Mouse (Mus musculus) megakaryocyte, adult 5-6 weeks (primary cell): ENCODE results near the gene Hoxa3. TPM values are rescaled to one million over a fixed set of nuclear protein-coding genes. Genes with fewer than 3 reads are reported as not detected.

ENCODE experiments used
- total RNA-seq, 2 experiments: library from RNA; stranded (forward) in 1 of 2; stranded (reverse) in 1 of 2; fragments of 153-499, 151-499 nt in 1 of 2; fragments of 221-1000, 200-1000 nt in 1 of 2; gene quantifications; 2 replicates each; pipeline versions ENCODE4 v1.2.3 to v1.2.4; 2015 to 2017

Gene Hoxa3
- total RNA-seq, 2 experiments from 2014 or later: not detected

Other genes with a start within 250 kb of the Hoxa3 start
- gene Skap2, start 200.8 kb downstream of the Hoxa3 start, total RNA-seq (2015): 178 and 191 TPM in 2 replicates
- gene Skap2, start 200.8 kb downstream of the Hoxa3 start, total RNA-seq (2017): 293 and 359 TPM in 2 replicates
- gene Hoxa1, start 55.0 kb downstream of the Hoxa3 start, total RNA-seq (2015): 0.11 TPM in 1 of 2 replicates, not detected in the other
- gene Hoxa1, start 55.0 kb downstream of the Hoxa3 start, total RNA-seq (2017): 0.37 TPM in 1 of 2 replicates, not detected in the other
- gene Hoxa2, start 48.5 kb downstream of the Hoxa3 start, total RNA-seq (2015): not detected in 2 replicates
- gene Hoxa2, start 48.5 kb downstream of the Hoxa3 start, total RNA-seq (2017): not detected in 2 replicates
- gene 5730596B20Rik, start 35.8 kb downstream of the Hoxa3 start, total RNA-seq (2015): not detected in 2 replicates
- not detected in 2 replicates for gene 5730596B20Rik, start 35.8 kb downstream of the Hoxa3 start, total RNA-seq (2017)
- gene Hoxa4, start 21.6 kb downstream of the Hoxa3 start, total RNA-seq (2015): 0.27 TPM in 1 of 2 replicates, not detected in the other
- gene Hoxa4, start 21.6 kb downstream of the Hoxa3 start, total RNA-seq (2017): 0.28 TPM in 1 of 2 replicates, not detected in the other
- gene Hoxa5, start 8.7 kb downstream of the Hoxa3 start, total RNA-seq (2015): 0.09 and 0.13 TPM in 2 replicates
- 0.18 TPM in 1 of 2 replicates, not detected in the other for gene Hoxa5, start 8.7 kb downstream of the Hoxa3 start, total RNA-seq (2017)
- gene Hoxa6, start 4.6 kb downstream of the Hoxa3 start, total RNA-seq (2015): not detected in 2 replicates
- gene Hoxa6, start 4.6 kb downstream of the Hoxa3 start, total RNA-seq (2017): not detected in 2 replicates
- not detected in 2 replicates for gene Gm28308, start within 50 bp of the Hoxa3 start, total RNA-seq (2015)
- not detected in 2 replicates for gene Gm28308, start within 50 bp of the Hoxa3 start, total RNA-seq (2017)
- gene Hoxa7, start 8.5 kb upstream of the Hoxa3 start, total RNA-seq (2015): 1.2 and 1.8 TPM in 2 replicates
- gene Hoxa7, start 8.5 kb upstream of the Hoxa3 start, total RNA-seq (2017): 0.53 and 0.73 TPM in 2 replicates
- gene Hoxa9, start 17.8 kb upstream of the Hoxa3 start, total RNA-seq (2015): 0.36 and 1.2 TPM in 2 replicates
- gene Hoxa9, start 17.8 kb upstream of the Hoxa3 start, total RNA-seq (2017): 1.5 and 2.0 TPM in 2 replicates
- gene Hoxa10, start 27.5 kb upstream of the Hoxa3 start, total RNA-seq (2015): 0.07 TPM in 1 of 2 replicates, not detected in the other
- 0.11 TPM in 1 of 2 replicates, not detected in the other for gene Hoxa10, start 27.5 kb upstream of the Hoxa3 start, total RNA-seq (2017)
- gene Hoxa11, start 32.5 kb upstream of the Hoxa3 start, total RNA-seq (2015): not detected in 2 replicates
- gene Hoxa11, start 32.5 kb upstream of the Hoxa3 start, total RNA-seq (2017): not detected in 2 replicates
- not detected in 2 replicates for gene Hoxa13, start 47.5 kb upstream of the Hoxa3 start, total RNA-seq (2015)
- gene Hoxa13, start 47.5 kb upstream of the Hoxa3 start, total RNA-seq (2017): not detected in 2 replicates
- not detected in 2 replicates for gene Evx1, start 100.2 kb upstream of the Hoxa3 start, total RNA-seq (2015)
- not detected in 2 replicates for gene Evx1, start 100.2 kb upstream of the Hoxa3 start, total RNA-seq (2017)